Mouse (Mus musculus) forebrain, postnatal 0 days (tissue): ENCODE measurements around the gene Zp3. TPM values are rescaled to one million over a fixed set of nuclear protein-coding genes. Genes with fewer than 3 reads are reported as not detected.

Source experiments
- ATAC-seq: fragments of 200-750 bp; cut with Nextera tagmentation; 2 replicates; pipeline ENCODE4 v1.8.0; 2017; ENCODE audit warnings: mild to moderate bottlenecking, moderate library complexity
- DNase-seq: peaks from one replicate; pipeline ENCODE4 v3.0.0-alpha.2; 2015
- H3K27ac ChIP-seq: fragments of 300-500 bp; sonication (generic); 2 replicates; pipeline ENCODE4 v1.5.1; 2014; ENCODE audit warnings: low read depth, mild to moderate bottlenecking, antibody characterized with exemption, low read length, moderate library complexity, mixed read lengths
- H3K27me3 ChIP-seq: fragments of 300-500 bp; sonication (generic); 2 replicates; pipeline ENCODE4 v1.6.1; 2014; ENCODE audit warnings: mild to moderate bottlenecking, low read length, mixed read lengths; ENCODE audit not compliant: insufficient read depth
- H3K36me3 ChIP-seq: fragments of 300-500 bp; sonication (generic); 2 replicates; pipeline ENCODE4 v1.6.1; 2014; ENCODE audit warnings: mild to moderate bottlenecking, moderate library complexity; ENCODE audit not compliant: insufficient read depth
- H3K4me1 ChIP-seq: fragments of 300-500 bp; sonication (generic); 2 replicates; pipeline ENCODE4 v1.6.1; 2014; ENCODE audit warnings: antibody characterized with exemption; ENCODE audit not compliant: insufficient read depth
- H3K4me2 ChIP-seq: fragments of 300-500 bp; sonication (generic); 2 replicates; pipeline ENCODE4 v1.6.1; 2014; ENCODE audit warnings: low read depth, mild to moderate bottlenecking, moderate library complexity
- H3K4me3 ChIP-seq: fragments of 300-500 bp; sonication (generic); 2 replicates; pipeline ENCODE4 v1.5.1; 2014; ENCODE audit warnings: low read depth, low read length, mixed read lengths
- H3K9ac ChIP-seq: fragments of 300-500 bp; sonication (generic); 2 replicates; pipeline ENCODE4 v1.6.1; 2014; ENCODE audit warnings: mild to moderate bottlenecking
- H3K9me3 ChIP-seq: fragments of 300-500 bp; sonication (generic); 2 replicates; pipeline ENCODE4 v1.6.1; 2016; ENCODE audit warnings: low read length
- CTCF ChIP-seq: sonication (generic); IDR thresholded peaks from 2 replicates; pipeline ENCODE4 v1.5.1; 2016; ENCODE audit warnings: antibody characterized with exemption, control low read depth, low read depth
- WGBS: fragments of 180-500 bp; shearing (Covaris S2); extraction: QIAGEN DNeasy Blood & Tissue Kit; methylation state at CpG from one replicate; pipeline ENCODE4 v1.1.7; 2014; 5-methylcytosine and 5-hydroxymethylcytosine counted together
- polyA plus RNA-seq: library from polyadenylated mRNA; unstranded; fragments of >200 nt; fragmentation: Nextera tagmentation; extraction: Ambion mirVana; gene quantifications from 2 replicates; pipeline ENCODE4 v1.2.1, GENCODE M21; 2015
- total RNA-seq: library from RNA; depleted of rRNA; stranded (reverse); fragments of >200 nt; gene quantifications from 2 replicates; pipeline ENCODE4 v1.2.3, GENCODE M21; 2014; rRNA removed

Gene Zp3
- total RNA-seq (0.14 TPM in 1 of 2 replicates, not detected in the other), polyA plus RNA-seq (0.14 and 0.23 TPM in 2 replicates)

GRCm38 (mm10) chr5:135979904-135980303 lies at the start of gene Zp3:
Gene Zp3, plus strand, starts transcription at chr5:135980099.
- no peak for DNase-seq
- Histone ChIP-seq H3K9me3 (no peaks in the 10 kb centered on the region), H3K9ac (no peak within 1 kb of the TSS), H3K36me3 (no peaks in the 10 kb centered on the region), H3K4me2 (no peak within 1 kb of the TSS), H3K4me3 (no peak within 1 kb of the TSS), H3K27me3 (no peaks in the 10 kb centered on the region), H3K27ac (no peak within 1 kb of the TSS), H3K4me1 (no peaks in the 10 kb centered on the region)
- TF ChIP-seq CTCF = no peak
- ATAC-seq = no peak
- 77% methylated on average over 8 of the region's 8 CpGs for WGBS

GRCm38 (mm10) chr5:135931526-135931925 lies 48.4 kb upstream of the Zp3 start:
- no peaks in the 10 kb centered on the region for H3K27me3 ChIP-seq
- no peak for TF ChIP-seq CTCF
- no peak overlapping the region for H3K27ac ChIP-seq
- H3K4me3 ChIP-seq = peak overlapping the region; percentile 9; the same call in 1 of the 2 replicates
- peaks cover 13% of the 10 kb centered on the region for H3K4me1 ChIP-seq
- WGBS = 88% methylated on average over 9 of the region's 9 CpGs
- 0 out of 2 replicates have a peak overlapping the region, but pooled peaks have one; percentile 99 for H3K9ac ChIP-seq
- peaks cover 26% of the 10 kb centered on the region for H3K36me3 ChIP-seq
- DNase-seq = no peak
- ATAC-seq = no peak
- H3K4me2 ChIP-seq = peak overlapping the region; percentile 52
- no peaks in the 10 kb centered on the region for H3K9me3 ChIP-seq

- Histone ChIP-seq H3K4me3 (peak overlapping the region; percentile 98), H3K27me3 (no peaks in the 10 kb centered on the region), H3K27ac (no peak overlapping the region), H3K4me1 (peaks cover 13% of the 10 kb centered on the region), H3K9ac (peak overlapping the region; percentile 99), H3K9me3 (no peaks in the 10 kb centered on the region), H3K4me2 (peak overlapping the region; percentile 52), H3K36me3 (peaks cover 25% of the 10 kb centered on the region)
- TF ChIP-seq CTCF = no peak
- DNase-seq (peak; percentile 32), ATAC-seq (no peak)
- WGBS = 47% methylated on average over 2 of the region's 2 CpGs
Measured at GRCm38 (mm10) chr5:135932359-135932758, 47.5 kb upstream of the Zp3 start.

GRCm38 (mm10) chr5:135933222-135933899 lies 46.5 kb upstream of the Zp3 start:
- Histone ChIP-seq H3K27ac (peak overlapping the region; percentile 99), H3K27me3 (no peaks in the 10 kb centered on the region), H3K36me3 (peaks cover 25% of the 10 kb centered on the region), H3K4me3 (peak overlapping the region; percentile 98), H3K4me2 (peak overlapping the region; percentile 52), H3K9me3 (no peaks in the 10 kb centered on the region), H3K9ac (peak overlapping the region; percentile 99), H3K4me1 (peaks cover 13% of the 10 kb centered on the region)
- DNase-seq (peak; percentile 57), ATAC-seq (no peak)
- TF ChIP-seq CTCF = no peak
- 5% methylated on average over 12 of the region's 12 CpGs for WGBS

GRCm38 (mm10) chr5:135933900-135934441 lies 45.9 kb upstream of the Zp3 start:
- peak overlapping the region; percentile 99 for H3K9ac ChIP-seq
- under 1% methylated on average over 29 of the region's 35 CpGs for WGBS
- peak overlapping the region; percentile 52 for H3K4me2 ChIP-seq
- H3K4me1 ChIP-seq = peaks cover 8% of the 10 kb centered on the region
- TF ChIP-seq CTCF = no peak
- H3K27ac ChIP-seq = peak overlapping the region; percentile 99
- DNase-seq = peak; percentile 82
- no peaks in the 10 kb centered on the region for H3K9me3 ChIP-seq
- peak overlapping the region; percentile 98 for H3K4me3 ChIP-seq
- ATAC-seq = peak; percentile 68
- H3K36me3 ChIP-seq = peaks cover 25% of the 10 kb centered on the region
- no peaks in the 10 kb centered on the region for H3K27me3 ChIP-seq

- ATAC-seq = peak; percentile 95
Measured at GRCm38 (mm10) chr5:135934481-135935175, 45.3 kb upstream of the Zp3 start, which contains the start of gene Ywhag. Gene Ywhag, minus strand, starts transcription at chr5:135934616.

More at GRCm38 (mm10) chr5:135934481-135935175, 45.3 kb upstream of the Zp3 start, which contains the start of gene Ywhag:
- Histone ChIP-seq H3K36me3 (peaks cover 19% of the 10 kb centered on the region), H3K9me3 (no peaks in the 10 kb centered on the region), H3K9ac (peak within 1 kb of the TSS; percentile 99), H3K4me2 (peak within 1 kb of the TSS; percentile 52), H3K27me3 (no peaks in the 10 kb centered on the region), H3K27ac (peak within 1 kb of the TSS; percentile 99), H3K4me3 (peak within 1 kb of the TSS; percentile 98), H3K4me1 (peaks cover 7% of the 10 kb centered on the region)
- peak; percentile 80 for TF ChIP-seq CTCF
- WGBS = 1% methylated on average over 47 of the region's 48 CpGs
- DNase-seq = peak; percentile 98
